Mouse (Mus musculus): ENCODE results near the gene Zfp185. TPM values are rescaled to one million over a fixed set of nuclear protein-coding genes. Genes with fewer than 3 reads are reported as not detected.

Zfp185 gene
- total and polyA plus RNA-seq, 3 experiments: 0.11 TPM; not detected in 2

DNA sequence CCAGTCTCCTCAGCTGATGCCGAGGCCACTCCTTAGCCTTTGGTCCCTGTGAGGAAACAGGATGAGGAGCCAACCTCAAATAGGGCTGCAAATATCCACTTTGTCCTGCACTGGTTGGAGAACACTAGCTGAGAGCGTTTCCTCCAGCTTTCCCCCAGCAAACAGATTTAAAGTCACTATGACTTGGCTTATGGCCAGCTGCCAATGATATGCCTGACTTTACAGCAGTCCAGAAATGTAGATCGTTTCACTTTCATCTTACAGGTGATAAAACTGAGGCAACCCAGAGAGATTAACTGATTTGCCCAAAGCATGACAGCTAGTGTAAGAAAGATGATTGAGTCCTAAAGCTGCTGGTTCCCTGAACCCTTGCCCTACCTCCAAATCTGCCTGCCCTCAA lies 8.4 kb downstream of the Zfp185 start:
- H3K9me3 ChIP-seq (replicated peaks): no peaks in the 10 kb centered on the region
- ATAC-seq (ENCODE audit: extremely low read depth, insufficient number of reproducible peaks, low FRiP score, poor library complexity, severe bottlenecking): no peak
- no peak overlapping the region for H3K4me3 ChIP-seq (ENCODE audit: low read depth, low read length)
- H3K27me3 ChIP-seq (ENCODE audit: insufficient read depth, low read length): 0 out of 2 replicates have a peak, but pooled peaks cover 2% of the 10 kb centered on the region
- no peak for TF ChIP-seq TAL1 (conservative IDR thresholded peaks at IDR 0.05; ENCODE audit: low read depth, low read length)
- no peak for TF ChIP-seq POLR2AphosphoS5 (IDR thresholded peaks at IDR 0.05; ENCODE audit: insufficient replicate concordance, low read depth, low read length)
- no peak for TF ChIP-seq GATA2 (IDR thresholded peaks at IDR 0.05; ENCODE audit: borderline replicate concordance, low read depth, low read length)
- TF ChIP-seq CTCF (IDR thresholded peaks at IDR 0.05; ENCODE audit: low read depth, low read length): no peak
- TF ChIP-seq GATA1 (IDR thresholded peaks at IDR 0.05; ENCODE audit: borderline replicate concordance, low read length): no peak
- no peaks in the 10 kb centered on the region for H3K36me3 ChIP-seq (replicated peaks)
- no peak for DNase-seq (ENCODE audit: low spot score)
- H3K4me1 ChIP-seq (ENCODE audit: insufficient read depth, low read depth, low read length): no peaks in the 10 kb centered on the region

DNA sequence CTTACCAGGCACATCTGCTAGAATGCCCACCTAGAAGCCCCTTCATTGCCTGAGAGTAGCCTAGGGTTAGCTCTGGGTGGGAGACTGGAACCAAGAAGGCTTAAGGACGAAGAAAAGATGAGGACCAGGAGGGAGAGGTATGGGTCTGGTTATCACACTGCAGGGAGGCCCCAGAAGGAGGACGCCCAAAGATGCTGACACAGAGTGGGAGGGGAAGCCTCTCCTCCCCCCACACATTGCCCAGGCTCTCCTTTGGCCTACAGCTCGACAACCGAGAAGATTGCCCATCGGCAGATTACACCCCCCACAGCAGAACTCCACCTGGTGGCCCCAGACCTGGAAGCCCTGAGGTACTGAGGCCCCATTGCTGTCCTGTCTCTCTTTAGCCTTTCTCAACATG lies 16.0 kb downstream of the Zfp185 start:
- Histone ChIP-seq H3K4me3 (ENCODE audit: low read depth, low read length) (no peak overlapping the region), H3K36me3 (replicated peaks) (no peaks in the 10 kb centered on the region), H3K27me3 (ENCODE audit: insufficient read depth, low read length) (no peaks in the 10 kb centered on the region), H3K4me1 (ENCODE audit: insufficient read depth, low read depth, low read length) (no peaks in the 10 kb centered on the region; the same call in 1 of the 2 replicates), H3K9me3 (replicated peaks) (no peaks in the 10 kb centered on the region)
- ATAC-seq (ENCODE audit: extremely low read depth, insufficient number of reproducible peaks, low FRiP score, poor library complexity, severe bottlenecking) (no peak), DNase-seq (ENCODE audit: low spot score) (no peak)
- no peak for TF ChIP-seq CTCF (IDR thresholded peaks at IDR 0.05; ENCODE audit: low read depth, low read length)
- TF ChIP-seq POLR2AphosphoS5 (IDR thresholded peaks at IDR 0.05; ENCODE audit: insufficient replicate concordance, low read depth, low read length): no peak
- TF ChIP-seq GATA2 (IDR thresholded peaks at IDR 0.05; ENCODE audit: borderline replicate concordance, low read depth, low read length): no peak
- no peak for TF ChIP-seq TAL1 (conservative IDR thresholded peaks at IDR 0.05; ENCODE audit: low read depth, low read length)
- TF ChIP-seq GATA1 (IDR thresholded peaks at IDR 0.05; ENCODE audit: borderline replicate concordance, low read length): no peak

DNA sequence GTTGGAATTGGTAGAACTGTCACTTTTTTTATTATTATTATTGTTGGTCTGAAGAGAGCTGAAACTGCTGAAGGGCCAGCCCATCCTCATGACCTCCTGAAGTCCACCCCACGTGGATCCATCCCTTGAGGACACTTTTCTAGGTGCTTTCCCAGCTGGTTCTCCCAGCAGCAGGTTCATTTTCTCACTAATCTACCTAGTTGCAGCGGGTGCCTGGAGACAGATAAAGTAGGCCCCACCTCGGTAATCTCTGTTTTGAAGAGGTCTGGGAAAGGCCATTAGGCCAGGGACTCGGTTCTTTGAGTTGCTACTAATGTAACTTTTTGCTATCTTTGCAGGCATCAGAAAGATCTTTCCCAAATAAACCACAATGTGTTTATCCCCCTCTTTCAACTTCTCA lies 18.5 kb downstream of the Zfp185 start:
- Histone ChIP-seq H3K27me3 (ENCODE audit: insufficient read depth, low read length) (no peaks in the 10 kb centered on the region), H3K4me1 (ENCODE audit: insufficient read depth, low read depth, low read length) (peaks cover 2% of the 10 kb centered on the region; the same call in 1 of the 2 replicates), H3K9me3 (replicated peaks) (no peaks in the 10 kb centered on the region), H3K4me3 (ENCODE audit: low read depth, low read length) (no peak overlapping the region), H3K36me3 (replicated peaks) (no peaks in the 10 kb centered on the region)
- TF ChIP-seq TAL1 (conservative IDR thresholded peaks at IDR 0.05; ENCODE audit: low read depth, low read length): no peak
- no peak for TF ChIP-seq GATA2 (IDR thresholded peaks at IDR 0.05; ENCODE audit: borderline replicate concordance, low read depth, low read length)
- TF ChIP-seq POLR2AphosphoS5 (IDR thresholded peaks at IDR 0.05; ENCODE audit: insufficient replicate concordance, low read depth, low read length): no peak
- no peak for TF ChIP-seq GATA1 (IDR thresholded peaks at IDR 0.05; ENCODE audit: borderline replicate concordance, low read length)
- no peak for TF ChIP-seq CTCF (IDR thresholded peaks at IDR 0.05; ENCODE audit: low read depth, low read length)
- no peak for ATAC-seq (ENCODE audit: extremely low read depth, insufficient number of reproducible peaks, low FRiP score, poor library complexity, severe bottlenecking)
- DNase-seq (ENCODE audit: low spot score): no peak

DNA sequence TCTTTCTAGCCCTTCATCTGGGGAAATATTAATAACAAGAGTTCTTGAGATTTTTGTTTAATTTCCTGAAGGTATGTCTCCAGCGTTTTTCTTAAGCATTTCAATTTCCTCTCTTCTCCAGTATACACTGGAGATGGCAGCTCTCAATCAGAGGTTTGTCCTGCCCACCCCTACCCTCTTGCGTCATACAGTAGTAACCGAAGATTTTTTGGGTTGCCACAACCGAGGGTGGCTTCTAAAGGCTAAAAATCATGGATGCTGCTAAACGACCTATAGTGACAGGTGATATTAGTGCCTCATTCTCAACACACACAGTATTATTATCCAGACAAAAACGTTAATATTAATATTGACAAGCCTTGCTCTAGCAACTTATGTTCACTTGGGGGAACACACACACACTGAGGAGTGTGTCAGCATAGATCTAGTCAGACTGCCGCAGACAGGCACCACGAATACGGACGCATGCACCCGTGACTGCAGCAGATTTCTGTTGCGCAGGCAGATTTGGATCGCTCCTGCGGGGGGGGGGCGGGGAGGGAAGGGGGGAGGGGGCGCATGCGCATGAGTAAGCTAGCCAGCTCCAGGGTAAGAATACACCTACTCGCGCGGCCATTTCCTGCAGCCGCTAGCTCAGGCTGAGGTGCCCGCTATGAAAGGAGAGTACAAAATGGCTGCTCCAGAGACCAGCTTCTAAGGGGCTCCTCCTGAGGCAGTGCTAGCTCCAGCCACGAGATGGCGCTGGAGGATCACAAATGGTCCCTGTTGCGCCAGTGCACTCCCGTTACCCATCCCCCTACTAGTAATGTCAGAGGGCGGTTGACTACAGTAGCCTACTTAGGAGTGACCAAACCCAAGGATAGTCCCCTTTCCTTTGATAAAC lies 20.7 kb downstream of the Zfp185 start:
- no peak for TF ChIP-seq POLR2AphosphoS5 (IDR thresholded peaks at IDR 0.05; ENCODE audit: insufficient replicate concordance, low read depth, low read length)
- peak; percentile 42; the same call in 1 of the 2 replicates for TF ChIP-seq CTCF (IDR thresholded peaks at IDR 0.05; ENCODE audit: low read depth, low read length)
- no peaks in the 10 kb centered on the region for H3K9me3 ChIP-seq (replicated peaks)
- H3K27me3 ChIP-seq (ENCODE audit: insufficient read depth, low read length): no peaks in the 10 kb centered on the region
- H3K36me3 ChIP-seq (replicated peaks): no peaks in the 10 kb centered on the region
- ATAC-seq (ENCODE audit: extremely low read depth, insufficient number of reproducible peaks, low FRiP score, poor library complexity, severe bottlenecking) (peak; percentile 93), DNase-seq (ENCODE audit: low spot score) (peak; percentile 72)
- H3K4me3 ChIP-seq (ENCODE audit: low read depth, low read length): peak overlapping the region; percentile 65
- H3K4me1 ChIP-seq (ENCODE audit: insufficient read depth, low read depth, low read length): peaks cover 2% of the 10 kb centered on the region; the same call in 1 of the 2 replicates

DNA sequence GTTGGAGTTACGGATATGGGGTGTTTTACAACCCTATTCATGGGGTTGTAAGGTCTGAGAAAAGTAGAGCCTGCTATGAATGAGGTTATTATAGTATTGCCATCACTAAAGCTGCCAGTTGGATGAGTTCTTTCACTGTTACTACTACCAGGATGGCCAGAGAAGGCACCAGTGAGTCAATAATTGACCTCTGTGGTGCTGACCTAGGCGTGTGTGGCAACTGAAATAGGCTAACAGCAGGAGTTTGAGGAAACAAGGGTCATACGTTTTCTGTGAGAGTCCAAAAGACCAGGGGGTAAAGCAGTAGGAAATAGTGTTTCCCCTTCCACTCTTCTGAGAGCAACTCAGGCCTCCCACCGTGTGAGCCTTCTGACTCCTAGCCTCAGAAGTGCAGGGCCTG lies 25.7 kb downstream of the Zfp185 start:
- ATAC-seq (ENCODE audit: extremely low read depth, insufficient number of reproducible peaks, low FRiP score, poor library complexity, severe bottlenecking) (no peak), DNase-seq (ENCODE audit: low spot score) (no peak)
- Histone ChIP-seq H3K9me3 (replicated peaks) (no peaks in the 10 kb centered on the region), H3K4me1 (ENCODE audit: insufficient read depth, low read depth, low read length) (peaks cover 2% of the 10 kb centered on the region; the same call in 1 of the 2 replicates), H3K36me3 (replicated peaks) (no peaks in the 10 kb centered on the region), H3K27me3 (ENCODE audit: insufficient read depth, low read length) (peaks cover 8% of the 10 kb centered on the region; the same call in 1 of the 2 replicates), H3K4me3 (ENCODE audit: low read depth, low read length) (no peak overlapping the region)
- TF ChIP-seq GATA1 (IDR thresholded peaks at IDR 0.05; ENCODE audit: borderline replicate concordance, low read length): no peak
- no peak for TF ChIP-seq TAL1 (conservative IDR thresholded peaks at IDR 0.05; ENCODE audit: low read depth, low read length)
- no peak for TF ChIP-seq GATA2 (IDR thresholded peaks at IDR 0.05; ENCODE audit: borderline replicate concordance, low read depth, low read length)

DNA sequence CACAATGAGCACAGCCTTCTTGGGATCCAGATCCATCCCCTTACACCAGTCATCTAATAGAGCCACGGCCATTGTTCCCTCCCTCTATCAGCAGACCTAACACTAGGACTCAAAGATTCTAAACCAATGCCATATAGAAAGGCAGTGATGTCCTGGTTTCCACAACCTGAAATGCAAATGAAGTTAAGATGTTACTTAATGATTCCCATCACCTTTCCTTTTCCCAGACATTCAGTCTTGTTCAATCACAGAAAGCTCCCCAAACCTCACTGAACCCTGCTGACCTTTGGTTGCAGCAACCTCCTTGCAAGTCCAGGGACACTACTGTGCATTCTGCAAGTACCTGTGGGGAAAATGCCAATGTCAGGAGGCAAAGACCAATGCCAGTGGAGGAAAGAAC lies 49.9 kb downstream of the Zfp185 start, which contains the start of gene Pnma5:
Gene Pnma5, minus strand, starts transcription at position 101 of the 400 bp plus-strand sequence.
- ATAC-seq (ENCODE audit: extremely low read depth, insufficient number of reproducible peaks, low FRiP score, poor library complexity, severe bottlenecking): no peak

More for the DNA sequence above, 49.9 kb downstream of the Zfp185 start, which contains the start of gene Pnma5:
- DNase-seq (ENCODE audit: low spot score): no peak
- no peaks in the 10 kb centered on the region for H3K9me3 ChIP-seq (replicated peaks)
- no peak within 1 kb of the TSS for H3K4me3 ChIP-seq (ENCODE audit: low read depth, low read length)
- peaks cover 2% of the 10 kb centered on the region; the same call in 1 of the 2 replicates for H3K27me3 ChIP-seq (ENCODE audit: insufficient read depth, low read length)
- H3K36me3 ChIP-seq (replicated peaks): no peaks in the 10 kb centered on the region
- TF ChIP-seq GATA2 (IDR thresholded peaks at IDR 0.05; ENCODE audit: borderline replicate concordance, low read depth, low read length): no peak
- TF ChIP-seq GATA1 (IDR thresholded peaks at IDR 0.05; ENCODE audit: borderline replicate concordance, low read length): no peak
- TF ChIP-seq CTCF (IDR thresholded peaks at IDR 0.05; ENCODE audit: low read depth, low read length): no peak
- no peak for TF ChIP-seq POLR2AphosphoS5 (IDR thresholded peaks at IDR 0.05; ENCODE audit: insufficient replicate concordance, low read depth, low read length)
- no peak for TF ChIP-seq TAL1 (conservative IDR thresholded peaks at IDR 0.05; ENCODE audit: low read depth, low read length)
- no peaks in the 10 kb centered on the region for H3K4me1 ChIP-seq (ENCODE audit: insufficient read depth, low read depth, low read length)
